Mouse (Mus musculus) cerebellum, adult 9-11 months (tissue): Measurements from ENCODE around the gene Nrgn.

Experiments
- DNase-seq: peaks from one replicate; pipeline ENCODE4 v3.0.0; 2022

Nrgn gene

GRCm38 (mm10) chr9:37527396-37528224 is 25.1 kb downstream of the Nrgn start, which contains the start of gene Esam:
Esam (plus strand) TSS chr9:37528078.
- peak; percentile 45 for DNase-seq

DNA sequence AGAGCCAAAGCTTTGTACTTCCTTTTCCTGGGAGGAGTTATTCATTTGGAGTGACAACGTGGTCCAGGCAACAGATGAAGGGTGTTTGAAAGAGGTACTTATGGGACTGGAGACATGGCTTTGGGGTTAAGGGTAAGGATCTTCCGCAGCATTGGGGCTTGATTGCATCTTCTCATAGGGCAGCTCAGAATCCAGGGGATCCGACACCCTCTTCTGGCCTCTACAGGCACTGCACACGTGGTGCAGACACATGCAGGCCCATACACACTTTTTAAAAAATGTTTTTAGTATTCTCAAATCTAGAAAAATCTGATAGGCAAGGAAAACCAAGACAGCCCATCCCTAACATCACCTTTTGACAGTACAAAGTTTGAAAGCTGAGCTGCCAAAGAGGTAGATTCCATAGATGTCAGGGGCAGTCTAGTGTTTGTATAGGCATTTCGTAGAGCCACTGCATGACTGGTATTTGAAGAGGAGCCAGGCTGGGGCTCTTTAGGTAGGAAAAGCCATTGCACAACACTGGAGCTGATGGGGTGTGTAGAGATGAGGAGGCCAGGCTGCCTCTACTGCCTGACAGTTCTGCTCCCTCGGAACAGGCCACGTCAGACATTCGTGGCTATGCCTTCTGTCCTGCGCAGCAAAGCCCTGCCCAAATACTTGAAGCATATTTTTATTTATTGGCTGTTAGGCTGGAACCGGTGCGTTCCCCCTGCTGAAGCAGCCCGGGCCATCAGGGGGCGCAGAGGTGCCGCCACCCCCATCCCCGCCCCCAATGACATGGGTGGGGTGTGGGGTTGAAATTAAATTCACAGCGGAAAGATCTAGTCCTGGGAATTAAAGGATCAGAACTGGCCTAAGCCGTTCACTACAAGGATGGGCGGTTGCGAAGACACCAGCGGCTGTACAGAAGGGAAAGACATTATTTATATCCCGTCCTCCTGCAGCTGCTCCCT is 26.0 kb downstream of the Nrgn start:
- no peak for DNase-seq

DNA sequence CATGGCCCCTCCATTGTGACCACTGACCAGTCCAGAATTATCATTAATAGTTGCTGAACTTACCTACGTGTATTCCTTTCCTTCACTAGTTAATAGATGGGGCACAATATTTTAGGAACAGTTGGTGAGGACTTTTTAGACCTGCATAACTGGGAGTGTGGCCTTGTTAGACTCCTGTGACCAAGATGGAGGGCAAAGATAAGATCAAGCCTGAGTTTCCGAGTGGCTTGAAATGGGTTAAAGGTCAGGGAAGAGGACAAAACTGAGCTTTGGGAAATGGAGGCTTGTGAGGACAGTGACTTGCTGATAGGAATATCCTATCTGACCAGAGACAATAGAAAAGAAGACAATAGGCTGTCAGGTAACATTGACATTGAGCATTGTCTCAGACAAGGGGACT is 27.2 kb downstream of the Nrgn start:
- no peak for DNase-seq

- peak; percentile 43 for DNase-seq
Measured at GRCm38 (mm10) chr9:37519995-37520394, 32.7 kb downstream of the Nrgn start.

GRCm38 (mm10) chr9:37518991-37519390 is 33.7 kb downstream of the Nrgn start:
- DNase-seq, result peak; percentile 57

GRCm38 (mm10) chr9:37517467-37517866 is 35.2 kb downstream of the Nrgn start:
- DNase-seq, result no peak

- DNase-seq, result no peak
Measured at GRCm38 (mm10) chr9:37514456-37514855, 38.2 kb downstream of the Nrgn start.

GRCm38 (mm10) chr9:37512097-37512496 is 40.6 kb downstream of the Nrgn start:
- DNase-seq, result no peak

DNA sequence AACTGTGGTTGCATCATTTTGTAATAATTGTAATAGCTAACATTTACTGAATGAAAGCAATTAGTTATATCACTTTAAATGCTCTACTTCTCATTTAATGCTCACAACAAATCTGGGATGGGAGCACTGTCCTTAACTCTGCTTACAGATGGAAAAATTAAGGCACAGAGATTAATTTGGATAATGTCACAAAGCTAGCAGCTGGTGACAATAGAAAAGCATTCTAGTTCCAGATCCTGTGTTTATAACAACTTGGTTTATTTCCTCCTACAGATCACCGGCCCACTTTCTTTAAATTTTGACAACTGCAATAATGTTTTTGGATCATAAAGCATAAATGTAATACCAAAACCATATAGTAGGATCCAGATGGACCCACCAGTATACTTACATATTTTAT is 46.7 kb downstream of the Nrgn start:
- DNase-seq, result no peak

DNA sequence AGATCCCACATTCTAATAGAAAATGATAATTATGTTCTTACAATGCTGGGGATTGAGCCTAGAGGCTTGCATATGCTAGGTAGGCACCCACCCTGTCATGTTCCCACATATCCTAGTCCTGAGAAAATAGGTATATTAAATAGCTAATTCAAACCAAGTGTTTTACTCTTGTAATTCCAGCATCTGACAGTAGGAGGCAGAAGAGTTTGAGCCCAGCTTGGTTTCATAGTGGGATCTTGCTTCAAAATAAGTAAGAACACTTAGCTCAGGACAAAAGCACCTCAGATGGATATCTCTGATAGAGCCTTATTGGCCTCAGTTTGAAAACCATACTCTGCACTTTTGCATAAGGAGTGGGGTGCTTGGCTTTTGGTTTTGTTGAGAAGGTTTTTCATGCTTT is 48.4 kb downstream of the Nrgn start:
- DNase-seq, result no peak

GRCm38 (mm10) chr9:37501170-37501569 is 51.5 kb downstream of the Nrgn start:
- DNase-seq, result no peak

GRCm38 (mm10) chr9:37500201-37500600 is 52.5 kb downstream of the Nrgn start:
- no peak for DNase-seq

DNA sequence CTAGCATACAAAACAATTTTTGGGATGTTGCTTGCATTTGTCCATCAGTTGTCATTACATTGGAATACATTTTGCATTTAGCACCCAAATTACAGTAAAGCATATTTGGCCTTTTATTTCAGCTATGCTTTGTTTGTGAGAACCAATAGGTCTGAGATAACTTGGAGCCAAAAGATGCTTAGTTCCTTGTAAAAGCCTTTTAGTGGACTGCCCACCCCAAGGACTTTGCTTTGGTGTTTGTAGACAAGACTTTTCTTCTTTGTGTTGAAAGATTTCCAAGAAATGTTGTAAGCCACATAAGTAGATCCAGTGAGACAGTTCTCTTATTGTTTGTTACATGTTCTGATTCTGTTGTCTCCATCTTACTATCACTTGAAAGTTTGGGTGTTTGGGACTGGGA is 56.4 kb downstream of the Nrgn start:
- DNase-seq, result no peak

GRCm38 (mm10) chr9:37495761-37496160 is 56.9 kb downstream of the Nrgn start:
- no peak for DNase-seq
